Mouse (Mus musculus) MEL (cell line): ENCODE results near the gene Rufy4. TPM values are rescaled to one million over a fixed set of nuclear protein-coding genes. Genes with fewer than 3 reads are reported as not detected.

Experiments used
- DNase-seq: peaks from one replicate; pipeline ENCODE4 v3.0.0; 2011; ENCODE audit warnings: low read depth, low spot score
- H3K27ac ChIP-seq: 2 replicates; pipeline ENCODE4 v1.5.1; 2012; ENCODE audit warnings: low read depth, mild to moderate bottlenecking, control low read depth, low read length, moderate library complexity; ENCODE audit not compliant: control insufficient read depth
- H3K27me3 ChIP-seq, 2 experiments: fragments of 150-350 bp in 1 of 2; sonication (generic) in 1 of 2; 2 replicates each; pipeline ENCODE4 v1.6.1; 2012; ENCODE audit warnings: low read length in 2 of 2, mild to moderate bottlenecking in 2 of 2, improper control_type of control experiment in 1 of 2, moderate library complexity in 1 of 2; ENCODE audit not compliant: insufficient read depth in 2 of 2, control insufficient read depth in 1 of 2
- H3K36me3 ChIP-seq, 2 experiments: 2 replicates each; pipeline ENCODE4 v1.6.1; 2012 to 2014; ENCODE audit warnings: low read length in 2 of 2, improper control_type of control experiment in 1 of 2, inconsistent platforms in 1 of 2, mild to moderate bottlenecking in 1 of 2; ENCODE audit not compliant: insufficient read depth in 2 of 2, control insufficient read depth in 1 of 2
- H3K4me1 ChIP-seq, 2 experiments: fragments of 150-350 bp in 1 of 2; sonication (generic) in 1 of 2; 2 replicates each; pipeline ENCODE4 v1.6.1; 2012; ENCODE audit warnings: low read length in 2 of 2, improper control_type of control experiment in 1 of 2, mild to moderate bottlenecking in 1 of 2; ENCODE audit not compliant: insufficient read depth in 2 of 2, control insufficient read depth in 1 of 2
- H3K4me3 ChIP-seq, 2 experiments: fragments of 150-350 bp in 1 of 2; sonication (generic) in 1 of 2; 2 replicates each; pipeline ENCODE4 v1.5.1; 2012; ENCODE audit warnings: low read depth in 2 of 2, low read length in 2 of 2, mild to moderate bottlenecking in 2 of 2, moderate library complexity in 2 of 2, control low read depth in 1 of 2, improper control_type of control experiment in 1 of 2; ENCODE audit not compliant: control insufficient read depth in 1 of 2, insufficient read depth in 1 of 2
- H3K79me2 ChIP-seq: 2 replicates; pipeline ENCODE4 v1.6.1; 2012; ENCODE audit warnings: mild to moderate bottlenecking, low read length, moderate library complexity; ENCODE audit not compliant: control insufficient read depth, poor library complexity, insufficient read depth
- H3K9ac ChIP-seq: 2 replicates; pipeline ENCODE4 v1.6.1; 2012; ENCODE audit warnings: low read depth, mild to moderate bottlenecking, control low read depth, low read length, moderate library complexity; ENCODE audit not compliant: control insufficient read depth, poor library complexity, severe bottlenecking
- H3K9me3 ChIP-seq: fragments of 150-350 bp; sonication (generic); replicated peaks from 2 replicates; pipeline ENCODE4 v1.6.1; 2012; ENCODE audit warnings: mild to moderate bottlenecking, low read length, improper control_type of control experiment, moderate library complexity; ENCODE audit not compliant: insufficient read depth
- EP300 ChIP-seq, 2 experiments: IDR thresholded peaks; 2 replicates each; pipeline ENCODE4 v1.6.1; 2011; ENCODE audit warnings: improper control_type of control experiment in 2 of 2, low read length in 2 of 2, low read depth in 1 of 2, mild to moderate bottlenecking in 1 of 2
- ETS1 ChIP-seq: IDR thresholded peaks from 2 replicates; pipeline ENCODE4 v1.6.1; 2012; ENCODE audit warnings: low read depth, mild to moderate bottlenecking, inconsistent platforms, low read length, improper control_type of control experiment, moderate library complexity
- GABPA ChIP-seq: IDR thresholded peaks from 2 replicates; pipeline ENCODE4 v1.6.1; 2012; ENCODE audit warnings: low read depth, mild to moderate bottlenecking, inconsistent platforms, low read length, improper control_type of control experiment, moderate library complexity
- MAFK ChIP-seq: IDR thresholded peaks from 2 replicates; pipeline ENCODE4 v1.6.1; 2011; ENCODE audit warnings: low read depth, mild to moderate bottlenecking, low read length, improper control_type of control experiment, borderline replicate concordance
- MAZ ChIP-seq: IDR thresholded peaks from 2 replicates; pipeline ENCODE4 v1.6.1; 2012; ENCODE audit warnings: low read depth, mild to moderate bottlenecking, inconsistent platforms, low read length, improper control_type of control experiment
- MYC ChIP-seq: IDR thresholded peaks from 2 replicates; pipeline ENCODE4 v1.6.1; 2011; ENCODE audit warnings: low read depth, mild to moderate bottlenecking, low read length, improper control_type of control experiment, moderate library complexity
- NRF1 ChIP-seq: IDR thresholded peaks from 2 replicates; pipeline ENCODE4 v1.6.1; 2014; ENCODE audit warnings: low read depth, mild to moderate bottlenecking, inconsistent platforms, low read length, improper control_type of control experiment, moderate library complexity; ENCODE audit not compliant: poor library complexity, insufficient read depth, severe bottlenecking
- POLR2AphosphoS2 ChIP-seq: IDR thresholded peaks from 2 replicates; pipeline ENCODE4 v1.6.1; 2011; ENCODE audit warnings: low read length, improper control_type of control experiment
- POLR2AphosphoS5 ChIP-seq: IDR thresholded peaks from 2 replicates; pipeline ENCODE4 v1.6.1; 2012; ENCODE audit warnings: low read depth, borderline replicate concordance, mild to moderate bottlenecking, inconsistent platforms, low read length, moderate library complexity, mixed read lengths
- TBP ChIP-seq: IDR thresholded peaks from 2 replicates; pipeline ENCODE4 v1.8.0; 2011; ENCODE audit warnings: low read depth, low read length, improper control_type of control experiment
- TCF12 ChIP-seq: IDR thresholded peaks from 2 replicates; pipeline ENCODE4 v1.6.1; 2014; ENCODE audit warnings: low read depth, mild to moderate bottlenecking, inconsistent platforms, low read length, improper control_type of control experiment, moderate library complexity
- USF1 ChIP-seq: IDR thresholded peaks from 2 replicates; pipeline ENCODE4 v1.6.1; 2014; ENCODE audit warnings: low read depth, mild to moderate bottlenecking, inconsistent platforms, low read length, improper control_type of control experiment, moderate library complexity
- USF2 ChIP-seq, 2 experiments: IDR thresholded peaks; 2 replicates each; pipeline ENCODE4 v1.6.1; 2011 to 2012; ENCODE audit warnings: improper control_type of control experiment in 2 of 2, low read length in 2 of 2, borderline replicate concordance in 1 of 2, inconsistent platforms in 1 of 2, low read depth in 1 of 2, mild to moderate bottlenecking in 1 of 2; ENCODE audit not compliant: insufficient read depth in 1 of 2
- ZC3H11A ChIP-seq: IDR thresholded peaks from 2 replicates; pipeline ENCODE4 v1.6.1; 2012; ENCODE audit warnings: low read depth, mild to moderate bottlenecking, inconsistent platforms, low read length, improper control_type of control experiment
- ZMIZ1 ChIP-seq: IDR thresholded peaks from 2 replicates; pipeline ENCODE4 v1.6.1; 2012; ENCODE audit warnings: low read depth, mild to moderate bottlenecking, inconsistent platforms, low read length, improper control_type of control experiment, moderate library complexity
- ZNF384 ChIP-seq: IDR thresholded peaks from 2 replicates; pipeline ENCODE4 v1.6.1; 2012; ENCODE audit warnings: low read depth, mild to moderate bottlenecking, inconsistent platforms, low read length, improper control_type of control experiment
- polyA plus RNA-seq, 2 experiments: library from polyadenylated mRNA; stranded (reverse) in 1 of 2; unstranded in 1 of 2; fragments of >175 nt in 1 of 2; fragments of >200 nt in 1 of 2; gene quantifications; 2 replicates each; pipeline versions ENCODE4 v1.2.1 to v1.2.4; 2012; ENCODE audit warnings: low replicate concordance in 2 of 2, low read depth in 1 of 2; ENCODE audit not compliant: insufficient read length in 2 of 2, insufficient read depth in 1 of 2, missing spikeins in 1 of 2
- total RNA-seq: library from RNA; depleted of rRNA; stranded (reverse); fragments of 300-350 nt; gene quantifications from 2 replicates; pipeline ENCODE4 v1.2.3, GENCODE M21; 2012

Gene Rufy4
- total and polyA plus RNA-seq, 3 experiments = 0.04 to 0.10 TPM; not detected in 1

DNA sequence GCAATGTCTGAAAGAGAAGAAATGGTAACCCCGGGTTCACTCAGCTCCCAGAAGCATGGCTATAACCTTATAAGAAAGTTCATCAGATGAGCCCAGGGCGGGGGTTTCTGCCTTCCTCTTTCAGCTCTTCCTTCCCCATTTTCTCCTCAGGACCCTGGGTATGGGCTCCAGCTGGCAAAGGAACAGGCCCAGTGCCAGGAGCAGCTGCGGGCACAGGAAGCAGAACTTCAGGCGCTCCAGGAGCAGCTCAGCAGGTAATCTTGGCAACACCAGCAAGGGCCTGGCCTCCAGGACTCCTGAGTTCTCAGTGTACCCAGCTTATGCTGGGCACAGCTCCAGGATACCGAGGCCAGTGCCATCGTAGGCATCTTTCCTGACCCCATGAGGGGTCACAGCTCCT, 8.6 kb downstream of the Rufy4 start:
- Histone ChIP-seq H3K4me3 (no peak overlapping the region), H3K27me3 (no peaks in the 10 kb centered on the region), H3K79me2 (no peaks in the 10 kb centered on the region), H3K9me3 (no peaks in the 10 kb centered on the region), H3K4me1 (peaks cover 0 to 12% of the 10 kb centered on the region in 2 experiments; a peak in 2 of 4 replicates), H3K27ac (no peak overlapping the region), H3K36me3 (0 out of 4 replicates have a peak, but pooled peaks cover 0 to 2% of the 10 kb centered on the region in 2 experiments), H3K9ac (no peak overlapping the region)
- TF ChIP-seq MYC (no peak), ETS1 (peak; percentile 65)
- peak; percentile 20 for DNase-seq

DNA sequence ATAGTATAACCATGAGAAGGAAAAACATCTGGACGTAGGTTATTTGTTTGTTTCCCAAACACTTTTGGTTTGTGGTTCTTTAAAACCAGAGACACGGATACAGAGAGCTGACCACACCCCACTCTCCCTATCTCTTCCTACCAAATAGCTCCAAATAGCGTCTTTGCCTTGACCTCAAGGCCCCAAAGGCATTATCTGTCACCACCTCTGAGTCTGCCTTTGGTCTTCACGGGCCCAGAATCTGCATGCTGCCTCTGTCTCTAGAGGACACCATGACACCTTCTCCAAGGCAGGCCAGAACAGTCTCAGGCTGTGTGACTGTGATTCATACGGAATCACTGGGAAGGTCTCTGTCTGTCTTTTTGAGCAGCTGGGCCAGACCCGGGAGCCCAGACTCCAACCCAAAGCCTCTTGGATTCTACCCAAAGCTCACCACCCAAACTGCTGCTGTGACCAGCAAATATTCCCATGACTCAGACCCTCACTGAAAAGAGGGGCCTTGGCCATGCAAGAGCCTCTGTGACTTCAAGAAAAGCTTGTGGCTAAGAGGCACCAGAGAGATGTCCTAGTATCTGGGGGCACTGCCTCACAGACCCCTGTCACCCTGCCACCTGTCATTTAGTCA, 10.1 kb downstream of the Rufy4 start:
- no peak overlapping the region for H3K4me3 ChIP-seq
- TF ChIP-seq MAZ = no peak
- TF ChIP-seq MYC = no peak
- no peak for TF ChIP-seq MAFK
- no peak for TF ChIP-seq USF2 (IDR thresholded peaks at IDR 0.05; ENCODE audit: borderline replicate concordance in 1 of 2, insufficient read depth in 1 of 2, low read depth in 1 of 2, low read length in 2 of 2)
- no peak for TF ChIP-seq USF1
- no peak for TF ChIP-seq ZC3H11A
- peak; percentile 32; the same call in 1 of the 2 replicates for TF ChIP-seq TCF12
- TF ChIP-seq POLR2AphosphoS5 = no peak
- no peak for TF ChIP-seq GABPA
- no peak for TF ChIP-seq ZNF384
- no peak for TF ChIP-seq POLR2AphosphoS2
- no peak for TF ChIP-seq NRF1
- peak; percentile 16 to 25; a peak in 1 of 4 replicates for TF ChIP-seq EP300 (IDR thresholded peaks at IDR 0.05; ENCODE audit: low read depth in 1 of 2, low read length in 2 of 2)
- TF ChIP-seq ZMIZ1 = no peak
- no peak for TF ChIP-seq TBP

More for the DNA sequence above, 10.1 kb downstream of the Rufy4 start:
- no peak overlapping the region for H3K27ac ChIP-seq
- H3K79me2 ChIP-seq = no peaks in the 10 kb centered on the region
- no peaks in the 10 kb centered on the region for H3K27me3 ChIP-seq
- no peak overlapping the region for H3K9ac ChIP-seq
- H3K9me3 ChIP-seq = no peaks in the 10 kb centered on the region
- peak; percentile 20 for DNase-seq
- 0 out of 4 replicates have a peak, but pooled peaks cover 0 to 2% of the 10 kb centered on the region in 2 experiments for H3K36me3 ChIP-seq
- peaks cover 0 to 12% of the 10 kb centered on the region in 2 experiments; a peak in 2 of 4 replicates for H3K4me1 ChIP-seq
